Mouse (Mus musculus) myocyte (in vitro differentiated cells): ENCODE results near the gene Supt4a.

ENCODE experiments used
- CEBPB ChIP-seq: IDR thresholded peaks from 2 replicates; pipeline ENCODE4 v1.6.1; 2011; ENCODE audit warnings: mild to moderate bottlenecking, moderate library complexity; ENCODE audit not compliant: poor library complexity, insufficient read depth, severe bottlenecking
- E2F4 ChIP-seq: IDR thresholded peaks from one replicate; pipeline ENCODE4 v1.6.1; 2011; ENCODE audit warnings: mild to moderate bottlenecking, control low read depth, moderate library complexity; ENCODE audit not compliant: insufficient read depth
- MAX ChIP-seq: IDR thresholded peaks from one replicate; pipeline ENCODE4 v1.6.1; 2011; ENCODE audit warnings: low read depth, mild to moderate bottlenecking, control low read depth
- MYOG ChIP-seq, 3 experiments: IDR thresholded peaks; one replicate each; pipeline ENCODE4 v1.6.1; 2011; ENCODE audit warnings: control low read depth in 2 of 3, low read depth in 2 of 3, mild to moderate bottlenecking in 2 of 3; ENCODE audit not compliant: insufficient read length in 2 of 3, control insufficient read depth in 1 of 3, insufficient read depth in 1 of 3
- POLR2A ChIP-seq: IDR thresholded peaks from one replicate; pipeline ENCODE4 v1.6.1; 2011; ENCODE audit warnings: low read depth, mild to moderate bottlenecking, control low read depth, moderate library complexity; ENCODE audit not compliant: insufficient read length
- USF1 ChIP-seq: IDR thresholded peaks from one replicate; pipeline ENCODE4 v1.6.1; 2011; ENCODE audit warnings: low read depth, mild to moderate bottlenecking, control low read depth, moderate library complexity

- TF ChIP-seq MAX (no peak), CEBPB (no peak), POLR2A (no peak), USF1 (no peak), E2F4 (no peak), MYOG (IDR thresholded peaks at IDR 0.05; ENCODE audit: control insufficient read depth in 1 of 3, insufficient read depth in 1 of 3, insufficient read length in 2 of 3, low read depth in 2 of 3) (no peak)
These were observed 15.2 kb upstream of the Supt4a start for GRCm38 (mm10) chr11:87722168-87722567.
